Mouse (Mus musculus) layer of hippocampus, postnatal 36 days (tissue): ENCODE data around the gene Hist1h2ba. TPM values are rescaled to one million over a fixed set of nuclear protein-coding genes. Genes with fewer than 3 reads are reported as not detected.

Source experiments
- DNase-seq, 2 experiments: peaks; one replicate each; pipeline ENCODE4 v3.0.0; 2022
- microRNA-seq, 2 experiments: library from miRNA; unstranded; fragments of <30 nt; microRNA quantifications; one replicate each; pipeline ENCODE4 v1.2.0; 2021
- total RNA-seq, 2 experiments: library from RNA; stranded (reverse); gene quantifications; 2 replicates each; pipeline ENCODE4 v1.2.3; 2021

Hist1h2ba gene
- total RNA-seq, 2 experiments from 2014 or later: not detected

- no peak for DNase-seq
These were observed 35.7 kb downstream of the Hist1h2ba start for GRCm38 (mm10) chr13:23898242-23898641.

- DNase-seq: no peak
These were observed 40.7 kb downstream of the Hist1h2ba start for GRCm38 (mm10) chr13:23893269-23893593.

- DNase-seq: no peak
These were observed 41.2 kb downstream of the Hist1h2ba start for GRCm38 (mm10) chr13:23892592-23893268.

- no peak for DNase-seq
These were observed 44.8 kb downstream of the Hist1h2ba start for GRCm38 (mm10) chr13:23889011-23889605.

DNA sequence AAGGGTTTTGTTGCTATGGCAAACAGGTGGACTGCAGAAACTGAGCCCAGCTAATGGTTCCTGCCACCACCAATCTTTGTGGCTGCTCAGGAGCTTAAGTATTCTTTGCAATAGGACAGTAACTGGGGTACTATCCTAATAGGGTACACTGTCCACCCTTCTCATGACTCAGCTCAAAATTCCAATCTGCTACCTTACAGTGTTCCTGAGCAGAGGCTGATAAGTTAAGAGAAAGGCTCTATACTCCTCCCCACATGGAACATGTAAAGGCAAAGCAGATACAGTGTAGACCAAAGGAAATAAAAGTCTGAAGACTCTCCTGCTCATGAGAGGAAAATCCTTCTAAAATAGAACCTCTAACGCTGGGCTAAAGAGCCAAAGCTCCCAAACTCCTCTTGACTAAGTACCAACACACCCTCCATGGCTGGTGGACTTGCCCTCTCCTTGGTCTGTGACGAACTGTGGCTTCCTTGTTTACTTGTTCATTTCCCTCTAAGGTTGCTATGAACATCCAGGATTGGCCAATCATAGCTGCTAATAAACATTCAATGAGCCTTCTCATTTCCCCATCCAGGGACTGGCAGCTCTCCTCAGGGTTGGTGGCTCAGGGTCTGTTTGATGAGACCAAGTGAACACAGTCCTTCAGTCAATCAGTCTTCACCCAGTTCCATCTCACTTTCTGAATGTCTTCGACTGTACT lies 46.8 kb downstream of the Hist1h2ba start:
- no peak for DNase-seq

DNA sequence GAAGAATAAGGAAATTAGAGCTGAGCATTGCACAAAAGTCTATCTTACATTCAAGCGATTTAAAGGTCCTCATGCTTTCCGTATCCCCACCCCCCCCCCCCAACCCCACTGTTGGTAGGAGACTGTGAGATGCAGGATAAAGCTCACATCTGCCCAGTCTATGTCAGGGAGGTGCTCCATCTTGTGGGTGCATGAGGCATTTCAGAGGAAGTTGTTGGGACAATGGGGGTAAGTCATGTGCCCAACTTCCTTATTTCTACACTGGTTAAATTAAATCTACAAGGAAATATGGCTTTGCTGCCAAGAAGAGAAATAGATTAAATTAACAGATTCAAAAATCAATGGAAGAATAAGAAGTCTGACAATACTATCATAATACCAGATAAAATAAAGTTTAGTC lies 48.4 kb downstream of the Hist1h2ba start:
- no peak for DNase-seq

Small RNA genes lying within 50 kb of the gene (microRNA-seq; reads per million reads assigned to microRNA genes)
- 0 reads per million in 2 experiments for gene Gm44344

Other genes with a start within 250 kb of the Hist1h2ba start
- gene Hist1h2bc, start 250.0 kb downstream of the Hist1h2ba start, total RNA-seq: 10 to 100 TPM; 50.8 to 57.7 TPM
- not detected for gene Hist1h1t, start 238.3 kb downstream of the Hist1h2ba start, total RNA-seq
- 10 to 100 TPM; 95.4 to 98.7 TPM for gene Hist1h4c, start 235.7 kb downstream of the Hist1h2ba start, total RNA-seq
- 1 to 10 TPM; 1.7 to 3.0 TPM for gene Hfe, start 223.3 kb downstream of the Hist1h2ba start, total RNA-seq
- 10 to 100 TPM; 52.8 to 55.3 TPM for gene Hist1h1c, start 195.3 kb downstream of the Hist1h2ba start, total RNA-seq
- gene Hist1h3c, start 188.6 kb downstream of the Hist1h2ba start, total RNA-seq: 1 to 10 TPM; 2.5 to 5.2 TPM
- gene Hist1h2bb, start 187.4 kb downstream of the Hist1h2ba start, total RNA-seq: 10 to 100 TPM; 23.0 to 24.2 TPM
- gene Hist1h2ab, start 183.0 kb downstream of the Hist1h2ba start, total RNA-seq: 10 to 100 TPM; 29.8 to 37.0 TPM
- gene Hist1h3b, start 181.9 kb downstream of the Hist1h2ba start, total RNA-seq: 10 to 100 TPM; 15.0 to 21.4 TPM
- gene Hist1h4b, start 177.1 kb downstream of the Hist1h2ba start, total RNA-seq: 10 to 100 TPM; 83.9 to 89.6 TPM
- gene Hist1h4a, start 172.9 kb downstream of the Hist1h2ba start, total RNA-seq: 10 to 100 TPM; 35.4 to 47.1 TPM
- gene Hist1h3a, start 171.8 kb downstream of the Hist1h2ba start, total RNA-seq: 10 to 100 TPM; 37.3 to 46.3 TPM
- gene Hist1h1a, start 170.5 kb downstream of the Hist1h2ba start, total RNA-seq: 10 to 100 TPM; 17.0 to 19.5 TPM
- under 1 TPM in 1 of 2 experiments, not detected in 1; 0.18 TPM for gene Trim38, start 164.2 kb downstream of the Hist1h2ba start, total RNA-seq
- under 1 TPM in 1 of 2 experiments, not detected in 1; 0.23 TPM for gene Slc17a2, start 127.2 kb downstream of the Hist1h2ba start, total RNA-seq
- not detected for gene Slc17a3, start 94.7 kb downstream of the Hist1h2ba start, total RNA-seq
- not detected for gene Slc17a1, start 66.4 kb downstream of the Hist1h2ba start, total RNA-seq
- gene Slc17a4, start 19.1 kb downstream of the Hist1h2ba start, total RNA-seq: not detected
- gene Hist1h2aa, start 306 bp upstream of the Hist1h2ba start, total RNA-seq: not detected
- 1 to 10 TPM in 1 of 2 experiments, under 1 TPM in 1; 0.99 to 1.2 TPM for gene Scgn, start 57.1 kb upstream of the Hist1h2ba start, total RNA-seq